Mouse (Mus musculus): Measurements from ENCODE around the gene Kcnv2. TPM values are rescaled to one million over a fixed set of nuclear protein-coding genes. Genes with fewer than 3 reads are reported as not detected.

Gene Kcnv2
- total and polyA plus RNA-seq, 3 experiments, result not detected

DNA sequence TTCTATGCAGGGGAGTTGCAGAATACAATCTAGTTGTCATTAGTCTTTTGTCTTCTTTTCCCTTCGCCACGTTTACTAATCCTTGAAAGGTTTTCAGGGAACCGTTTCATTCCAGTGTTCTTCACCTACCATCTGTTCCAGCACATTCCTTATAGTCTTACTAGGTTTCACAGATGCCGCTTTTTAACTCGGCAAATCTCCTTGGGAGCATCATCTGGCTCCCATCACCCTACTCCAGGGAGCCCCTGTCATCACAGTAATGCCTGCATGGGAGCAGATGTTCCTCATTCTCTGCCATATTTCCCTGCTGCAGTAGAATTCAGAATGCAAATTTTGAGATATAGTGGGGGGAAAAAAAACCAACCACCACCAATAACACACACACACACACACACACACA, 5.1 kb upstream of the Kcnv2 start:
- dilution Hi-C loops (cut with MboI; ENCODE audit: extremely low pct_ligation_motif_present, extremely low pct_unique_long_range_greater_than_20kb, low sequenced_read_pairs) (no loop called here), in situ Hi-C loops (cut with MboI; ENCODE audit: low pct_ligation_motif_present, low pct_unique_long_range_greater_than_20kb, low sequenced_read_pairs) (no loop called here)
- no peak overlapping the region for H3K4me2 ChIP-seq (ENCODE audit: insufficient read depth, low read depth, poor library complexity, severe bottlenecking)

DNA sequence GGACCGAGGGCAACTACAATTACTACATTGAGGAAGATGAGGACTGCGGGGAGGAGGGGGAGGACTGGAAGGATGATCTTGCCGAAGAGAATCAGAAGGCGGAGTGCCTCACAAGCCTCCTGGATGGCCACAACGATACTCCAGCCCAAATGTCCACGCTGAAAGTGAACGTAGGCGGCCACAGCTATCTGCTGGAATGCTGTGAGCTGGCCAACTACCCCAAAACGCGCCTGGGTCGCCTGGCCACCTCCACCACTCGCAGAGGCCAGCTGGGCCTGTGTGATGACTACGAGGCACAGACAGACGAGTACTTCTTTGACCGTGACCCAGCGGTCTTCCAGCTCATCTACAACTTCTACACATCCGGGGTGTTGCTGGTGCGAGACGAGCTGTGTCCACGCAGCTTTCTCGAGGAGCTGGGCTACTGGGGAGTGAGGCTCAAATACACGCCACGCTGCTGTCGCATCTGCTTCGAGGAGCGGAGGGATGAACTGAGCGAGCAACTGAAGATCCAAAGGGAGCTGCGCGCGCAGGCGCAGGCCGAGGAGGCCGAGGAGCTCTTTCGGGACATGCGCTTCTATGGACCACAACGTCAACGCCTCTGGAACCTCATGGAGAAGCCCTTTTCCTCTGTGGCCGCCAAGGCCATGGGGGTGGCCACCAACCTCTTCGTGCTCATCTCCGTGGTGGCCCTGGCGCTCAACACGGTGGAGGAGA, 681 bp downstream of the Kcnv2 start:
- no peak overlapping the region for H3K4me3 ChIP-seq (replicated peaks in 1 of 3; ENCODE audit: low read depth in 2 of 3, low read length in 2 of 3, poor library complexity in 1 of 3)
- in situ Hi-C loops (cut with MboI; ENCODE audit: low pct_ligation_motif_present, low pct_unique_long_range_greater_than_20kb, low sequenced_read_pairs) (no loop called here), dilution Hi-C loops (cut with MboI; ENCODE audit: extremely low pct_ligation_motif_present, extremely low pct_unique_long_range_greater_than_20kb, low sequenced_read_pairs) (no loop called here)
- no peaks in the 10 kb centered on the region for H3K9me3 ChIP-seq (replicated peaks; ENCODE audit: low read length)
- no peaks in the 10 kb centered on the region for H3K4me1 ChIP-seq (ENCODE audit: control insufficient read depth in 1 of 2, insufficient read depth in 2 of 2)
- no peaks in the 10 kb centered on the region for H3K36me3 ChIP-seq (replicated peaks in 1 of 2; ENCODE audit: control insufficient read depth in 1 of 2, insufficient read depth in 1 of 2, low read length in 1 of 2)
- H3K27ac ChIP-seq (ENCODE audit: insufficient read depth, low read depth), result no peak overlapping the region
- no peak for DNase-seq (ENCODE audit: extremely low read depth)
- no peaks in the 10 kb centered on the region for H3K79me2 ChIP-seq (replicated peaks; ENCODE audit: control insufficient read depth, extremely low read depth, insufficient read depth, poor library complexity, severe bottlenecking)
- TF ChIP-seq BHLHE40 (IDR thresholded peaks at IDR 0.05; ENCODE audit: low read depth, low read length) (no peak), SMC3 (IDR thresholded peaks at IDR 0.05; ENCODE audit: low read depth, low read length) (no peak), UBTF (IDR thresholded peaks at IDR 0.05; ENCODE audit: low read depth, low read length) (no peak), CTCF (conservative IDR thresholded peaks at IDR 0.05 in 1 of 2, IDR thresholded peaks at IDR 0.05 in 1 of 2; ENCODE audit: low read depth in 2 of 2, low read length in 2 of 2) (no peak)
- H3K9ac ChIP-seq (ENCODE audit: insufficient read depth, low read depth), result no peak overlapping the region
- H3K4me2 ChIP-seq (ENCODE audit: insufficient read depth, low read depth, poor library complexity, severe bottlenecking), result no peak overlapping the region
- H3K27me3 ChIP-seq (replicated peaks), result no peaks in the 10 kb centered on the region

More for the DNA sequence above, 5.1 kb upstream of the Kcnv2 start:
- Histone ChIP-seq H3K4me3 (replicated peaks in 1 of 3; ENCODE audit: low read depth in 2 of 3, low read length in 2 of 3, poor library complexity in 1 of 3) (no peak overlapping the region), H3K27ac (ENCODE audit: insufficient read depth, low read depth) (no peak overlapping the region), H3K79me2 (replicated peaks; ENCODE audit: control insufficient read depth, extremely low read depth, insufficient read depth, poor library complexity, severe bottlenecking) (no peaks in the 10 kb centered on the region), H3K36me3 (replicated peaks in 1 of 2; ENCODE audit: control insufficient read depth in 1 of 2, insufficient read depth in 1 of 2, low read length in 1 of 2) (no peaks in the 10 kb centered on the region), H3K4me1 (ENCODE audit: control insufficient read depth in 1 of 2, insufficient read depth in 2 of 2) (peaks cover 0 to 2% of the 10 kb centered on the region in 2 experiments; a peak in 1 of 4 replicates), H3K27me3 (replicated peaks) (no peaks in the 10 kb centered on the region), H3K9ac (ENCODE audit: insufficient read depth, low read depth) (no peak overlapping the region), H3K9me3 (replicated peaks; ENCODE audit: low read length) (no peaks in the 10 kb centered on the region)
- TF ChIP-seq ZNF384 (IDR thresholded peaks at IDR 0.05; ENCODE audit: low read depth, low read length) (no peak), USF2 (conservative IDR thresholded peaks at IDR 0.05; ENCODE audit: low read depth, low read length) (no peak), MXI1 (IDR thresholded peaks at IDR 0.05; ENCODE audit: low read depth, low read length) (no peak), UBTF (IDR thresholded peaks at IDR 0.05; ENCODE audit: low read depth, low read length) (no peak), RAD21 (IDR thresholded peaks at IDR 0.05; ENCODE audit: low read depth, low read length) (no peak), SIN3A (IDR thresholded peaks at IDR 0.05; ENCODE audit: low read length) (no peak), MAX (IDR thresholded peaks at IDR 0.05; ENCODE audit: low read length) (no peak), TBP (conservative IDR thresholded peaks at IDR 0.05; ENCODE audit: low read depth, low read length) (no peak), JUN (IDR thresholded peaks at IDR 0.05; ENCODE audit: insufficient read depth, low read depth, low read length) (no peak), ELF1 (IDR thresholded peaks at IDR 0.05; ENCODE audit: low read depth, low read length) (no peak), JUND (conservative IDR thresholded peaks at IDR 0.05; ENCODE audit: low read depth, low read length) (no peak), MAFK (IDR thresholded peaks at IDR 0.05; ENCODE audit: insufficient replicate concordance, low read length) (no peak), NELFE (IDR thresholded peaks at IDR 0.05; ENCODE audit: low read depth, low read length) (no peak), IRF4 (IDR thresholded peaks at IDR 0.05; ENCODE audit: low read depth, low read length) (no peak)
- no peak for DNase-seq (ENCODE audit: extremely low read depth)

Data from CH12.LX (cell line).